Mouse (Mus musculus): ENCODE results near the gene Tldc2.

Gene Tldc2

DNA sequence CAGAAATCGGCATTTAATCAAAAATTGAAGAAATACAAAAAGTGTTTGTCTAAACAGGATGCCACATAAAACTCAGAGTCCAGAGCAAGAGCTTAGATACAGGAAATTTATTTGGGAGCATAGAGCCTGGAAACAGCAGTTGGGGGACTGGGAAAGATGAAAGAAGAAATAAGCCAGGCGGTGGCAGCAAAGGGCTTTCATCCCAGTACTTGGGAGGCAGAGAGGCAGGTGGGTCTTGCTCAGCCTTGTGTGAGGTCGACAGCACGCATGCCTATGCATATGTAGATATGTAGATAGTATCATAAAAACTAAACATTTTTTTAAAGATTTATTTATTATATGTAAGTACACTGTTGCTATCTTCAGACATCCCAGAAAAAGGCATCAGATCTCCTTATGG is 41.2 kb downstream of the Tldc2 start:
- 43% methylated on average over 4 of the region's 4 CpGs for WGBS

DNA sequence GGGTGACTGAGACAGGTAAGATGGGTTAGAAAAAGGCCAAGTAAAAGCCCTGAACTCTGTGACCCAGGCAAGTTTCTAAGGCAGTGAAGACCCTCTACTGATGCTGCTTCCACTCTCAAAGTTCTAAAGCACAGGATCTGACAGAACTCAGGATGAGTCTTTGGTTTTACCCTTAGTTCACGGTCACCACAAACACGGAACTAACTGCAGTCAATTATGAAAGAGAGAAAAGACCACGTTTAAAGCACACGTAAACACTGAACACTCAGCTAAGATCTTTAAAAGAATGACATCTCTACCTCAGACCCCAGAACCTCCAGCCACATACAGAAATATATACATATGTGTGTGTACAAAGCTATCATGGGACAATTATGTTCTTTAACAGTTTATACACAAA is 42.2 kb downstream of the Tldc2 start:
- 83% methylated on average over 4 of the region's 4 CpGs for WGBS

GRCm38 (mm10) chr2:157129601-157130164 is 42.8 kb downstream of the Tldc2 start:
- WGBS: 74% methylated on average over 11 of the region's 11 CpGs

GRCm38 (mm10) chr2:157130813-157131514 is 44.1 kb downstream of the Tldc2 start:
- WGBS: 77% methylated on average over 8 of the region's 8 CpGs

DNA sequence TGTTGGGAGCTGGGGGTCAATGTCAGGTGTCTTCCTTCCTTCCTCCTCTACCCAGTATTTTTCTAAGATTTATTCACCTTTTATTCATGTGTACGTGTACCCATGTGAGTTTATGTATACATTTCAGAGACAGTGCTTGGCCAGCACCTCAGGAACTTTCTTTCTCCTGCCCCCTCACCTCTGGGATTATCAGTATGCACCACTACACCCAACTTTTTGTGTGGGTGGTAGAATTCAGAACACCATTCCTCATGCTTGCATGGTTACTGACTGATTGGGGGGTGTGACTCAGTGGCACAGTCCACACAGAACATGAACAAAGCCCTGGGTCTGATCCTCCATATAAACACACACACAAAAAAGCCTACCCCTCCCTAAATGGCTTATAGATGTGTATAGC is 45.2 kb downstream of the Tldc2 start:
- 88% methylated on average over 1 of the region's 1 CpGs for WGBS

DNA sequence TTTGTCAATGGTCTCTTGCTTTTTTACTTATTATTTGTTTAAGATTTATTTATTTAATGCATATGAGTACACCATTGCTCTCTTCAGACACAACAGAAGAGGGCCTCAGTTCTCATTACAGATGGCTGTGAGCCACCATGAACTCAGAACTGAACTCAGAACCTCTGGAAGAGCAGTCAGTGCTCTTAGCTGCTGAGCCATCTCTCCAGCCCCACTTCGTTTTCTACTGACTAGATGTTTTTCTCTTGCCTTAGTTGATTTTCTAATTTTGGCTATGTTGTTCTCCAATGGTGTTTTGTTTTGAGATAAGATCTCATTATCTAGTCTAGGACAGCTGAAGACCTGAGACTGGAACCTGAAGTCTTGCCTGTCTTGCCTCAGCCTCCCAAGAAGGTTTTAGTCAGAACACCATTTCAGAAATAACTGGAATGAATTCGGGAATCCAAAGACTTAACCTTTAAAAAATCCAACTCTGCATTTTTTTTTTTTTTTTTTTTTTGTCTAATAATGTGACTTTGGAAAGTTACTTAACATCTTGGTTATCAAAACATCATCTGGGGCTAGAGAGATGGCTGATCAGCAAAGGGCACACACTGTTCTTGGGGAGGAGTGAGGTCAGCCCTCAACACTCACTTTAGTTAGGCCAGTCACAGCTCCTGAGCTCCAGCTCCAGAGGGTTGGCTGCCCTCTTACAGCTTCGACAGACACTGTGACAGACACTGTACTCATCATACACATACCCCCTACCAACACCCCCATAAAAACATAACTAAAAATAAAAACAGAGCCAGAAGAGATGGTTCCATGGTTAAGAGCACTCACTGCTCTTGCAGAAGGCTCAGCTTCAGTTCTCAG is 46.1 kb downstream of the Tldc2 start:
- 62% methylated on average over 3 of the region's 3 CpGs for WGBS

- WGBS: 30% methylated on average over 11 of the region's 11 CpGs
Observed at GRCm38 (mm10) chr2:157133769-157134478, 47.1 kb downstream of the Tldc2 start.

DNA sequence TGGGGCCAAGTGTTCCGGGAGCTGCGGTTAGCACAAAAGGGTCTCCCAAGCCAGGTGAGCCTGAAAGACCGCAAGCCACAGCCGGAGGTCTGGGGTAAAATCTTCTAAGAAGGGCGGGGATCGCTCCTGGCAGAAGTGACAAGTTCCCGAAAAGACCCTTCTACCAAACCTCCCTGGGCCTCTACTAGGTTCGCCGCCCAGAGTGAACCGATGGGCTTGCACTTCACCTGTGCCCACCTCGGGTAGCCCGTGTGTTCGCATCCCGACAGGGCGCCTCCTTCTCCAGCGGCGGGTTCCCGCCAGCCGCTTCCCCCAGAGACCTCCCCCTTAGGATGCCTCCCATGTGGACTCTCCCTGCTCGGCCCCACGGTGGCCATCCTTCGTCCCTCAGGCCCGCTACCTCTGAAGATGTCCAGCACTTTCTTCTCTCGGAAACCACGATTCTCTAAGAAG is 47.6 kb downstream of the Tldc2 start:
- WGBS: under 1% methylated on average over 25 of the region's 25 CpGs

DNA sequence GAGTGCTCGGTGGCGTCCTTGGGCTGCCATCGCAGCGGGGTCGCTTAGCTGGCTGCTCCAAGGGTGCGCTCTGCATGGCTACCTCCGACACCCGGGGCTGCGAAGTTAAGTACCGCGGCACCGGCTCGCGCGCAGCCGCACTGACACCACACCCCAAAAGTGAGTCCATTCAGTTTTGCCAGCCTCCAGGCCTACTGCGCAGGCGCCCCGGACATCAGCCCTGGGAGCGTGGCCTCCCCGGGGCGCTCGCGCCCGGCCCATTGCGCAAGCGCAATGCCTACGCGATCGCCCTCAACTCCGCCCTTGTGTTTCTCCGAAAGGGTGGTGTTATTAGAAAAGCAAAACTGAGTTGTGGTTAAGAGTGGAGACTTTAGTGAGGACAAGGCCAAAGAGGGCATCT is 48.2 kb downstream of the Tldc2 start, which contains the start of gene Samhd1:
Gene Samhd1, minus strand, starts transcription at position 252 of the 400 bp plus-strand sequence.
- under 1% methylated on average over 32 of the region's 32 CpGs for WGBS

DNA sequence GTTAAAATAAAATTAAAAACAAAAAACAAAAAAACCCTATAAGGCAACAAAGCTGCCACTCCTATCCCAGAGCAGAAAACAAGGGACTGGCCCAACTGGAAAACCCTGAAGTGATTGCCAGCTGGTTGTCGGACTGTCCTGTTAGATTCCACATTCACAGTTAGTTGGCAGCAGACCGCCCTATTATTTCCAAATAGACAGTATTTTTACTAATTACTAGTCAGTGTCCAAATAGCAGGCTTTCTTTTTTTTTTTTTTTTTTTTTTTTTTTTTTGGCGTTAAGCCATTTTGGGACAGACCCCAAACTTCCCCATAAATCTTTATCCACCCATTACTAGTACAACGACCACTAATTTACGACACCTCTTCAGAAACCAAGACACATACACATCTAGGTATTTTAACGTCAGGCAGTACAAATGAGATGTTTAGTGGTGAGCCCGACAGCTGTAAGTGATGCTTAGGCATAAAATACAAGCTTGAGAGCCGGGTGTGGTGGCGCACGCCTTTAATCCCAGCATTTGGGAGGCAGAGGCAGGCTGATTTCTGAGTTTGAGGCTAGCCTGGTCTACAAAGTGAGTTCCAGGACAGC is 48.8 kb downstream of the Tldc2 start:
- 71% methylated on average over 10 of the region's 10 CpGs for WGBS

DNA sequence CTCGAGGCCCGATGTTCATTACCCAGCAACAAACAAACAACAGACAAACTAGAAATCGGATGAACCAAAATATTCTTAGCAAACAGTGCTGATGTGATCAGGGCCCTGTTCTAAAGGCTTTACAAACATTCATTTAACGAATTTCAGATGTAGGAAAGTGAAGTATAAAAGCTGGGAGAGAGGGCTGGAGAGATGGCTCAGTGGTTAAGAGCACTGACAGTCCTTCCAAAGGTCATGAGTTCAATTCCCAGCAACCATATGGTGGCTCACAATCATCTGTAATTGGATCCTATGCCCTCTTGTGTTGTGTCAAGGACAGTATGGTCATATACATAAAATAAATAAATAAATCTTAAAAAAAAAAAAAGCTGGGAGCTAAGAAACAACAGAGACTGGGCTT is 49.3 kb downstream of the Tldc2 start:
- WGBS: 80% methylated on average over 4 of the region's 4 CpGs

GRCm38 (mm10) chr2:157136646-157137045 is 49.8 kb downstream of the Tldc2 start:
- WGBS: 71% methylated on average over 2 of the region's 2 CpGs

- WGBS: 91% methylated on average over 9 of the region's 9 CpGs
Observed at GRCm38 (mm10) chr2:157137959-157138731, 51.3 kb downstream of the Tldc2 start.

GRCm38 (mm10) chr2:157138808-157139207 is 52.0 kb downstream of the Tldc2 start:
- WGBS: 78% methylated on average over 5 of the region's 5 CpGs

DNA sequence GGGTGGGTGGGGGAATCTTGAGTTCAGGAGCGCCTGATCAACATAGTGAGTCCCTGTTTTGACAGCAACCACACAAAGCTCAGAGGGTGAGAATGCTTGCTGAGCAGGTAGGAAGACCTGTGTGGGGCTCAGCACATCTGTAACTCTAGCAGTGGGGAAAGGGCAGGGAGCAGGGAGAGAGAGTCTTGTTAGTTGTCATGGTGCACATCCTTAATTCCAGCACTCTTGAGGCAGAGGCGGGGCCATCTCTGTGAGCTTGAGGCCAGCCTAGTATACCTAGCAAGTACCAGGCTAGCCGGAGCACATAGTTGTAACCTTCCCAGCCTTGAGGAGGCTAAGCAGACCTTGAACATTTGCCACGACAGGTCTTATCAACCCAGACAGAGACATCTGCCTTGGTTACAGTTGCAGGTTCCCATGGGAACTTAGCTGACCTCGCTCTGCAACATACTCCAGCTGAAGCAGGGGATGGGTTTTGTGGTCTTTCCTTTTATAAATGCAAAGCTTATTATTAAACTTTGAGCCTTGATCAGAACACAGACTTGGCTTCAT is 52.5 kb downstream of the Tldc2 start:
- WGBS: 89% methylated on average over 5 of the region's 5 CpGs

DNA sequence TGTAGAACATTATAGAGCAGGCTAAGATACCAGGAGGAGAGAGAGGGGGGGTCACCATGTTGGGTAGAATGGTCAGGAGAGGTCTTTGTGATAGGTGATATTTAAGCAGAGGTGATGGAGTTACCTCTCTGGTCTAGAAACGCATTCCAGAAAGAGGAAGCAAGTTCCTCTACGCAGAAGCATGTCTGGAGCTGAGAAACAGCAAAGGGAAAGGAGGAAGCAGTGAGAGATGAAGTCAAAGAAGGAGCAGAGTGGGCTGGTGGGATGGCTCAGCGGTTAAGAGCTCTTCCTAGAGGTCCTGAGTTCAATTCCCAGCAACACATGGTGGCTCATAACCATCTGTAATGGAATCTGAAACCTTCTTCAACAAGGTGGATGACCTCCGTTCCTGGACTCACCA is 55.1 kb downstream of the Tldc2 start:
- 85% methylated on average over 4 of the region's 4 CpGs for WGBS

DNA sequence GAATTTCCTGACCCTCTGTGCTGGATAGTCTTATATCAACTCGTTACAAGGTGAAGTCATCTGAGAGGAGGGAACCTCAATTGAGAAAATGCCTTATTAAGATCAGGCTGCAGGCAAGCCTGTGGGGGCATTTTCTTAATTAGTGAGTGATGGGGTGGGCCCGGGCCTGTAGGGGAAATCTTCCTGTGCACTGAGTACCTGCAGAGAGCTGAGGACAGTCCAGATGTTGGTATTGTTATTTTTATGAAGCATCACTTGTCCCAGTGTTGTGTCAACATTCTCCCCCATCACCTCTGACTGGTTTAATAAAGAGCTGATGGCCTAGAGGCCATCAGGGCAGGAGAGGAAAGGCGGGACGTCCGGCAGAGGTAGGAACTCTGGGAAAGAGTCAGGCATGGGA is 57.3 kb downstream of the Tldc2 start:
- 71% methylated on average over 5 of the region's 5 CpGs for WGBS

- 82% methylated on average over 1 of the region's 1 CpGs for WGBS
Observed at GRCm38 (mm10) chr2:157145173-157145572, 58.3 kb downstream of the Tldc2 start.
